Mouse (Mus musculus): ENCODE data around the gene Pde4b. TPM values are rescaled to one million over a fixed set of nuclear protein-coding genes. Genes with fewer than 3 reads are reported as not detected.

Gene Pde4b
- polyA plus RNA-seq, 1 experiment from 2014 or later, result 51.2 TPM

DNA sequence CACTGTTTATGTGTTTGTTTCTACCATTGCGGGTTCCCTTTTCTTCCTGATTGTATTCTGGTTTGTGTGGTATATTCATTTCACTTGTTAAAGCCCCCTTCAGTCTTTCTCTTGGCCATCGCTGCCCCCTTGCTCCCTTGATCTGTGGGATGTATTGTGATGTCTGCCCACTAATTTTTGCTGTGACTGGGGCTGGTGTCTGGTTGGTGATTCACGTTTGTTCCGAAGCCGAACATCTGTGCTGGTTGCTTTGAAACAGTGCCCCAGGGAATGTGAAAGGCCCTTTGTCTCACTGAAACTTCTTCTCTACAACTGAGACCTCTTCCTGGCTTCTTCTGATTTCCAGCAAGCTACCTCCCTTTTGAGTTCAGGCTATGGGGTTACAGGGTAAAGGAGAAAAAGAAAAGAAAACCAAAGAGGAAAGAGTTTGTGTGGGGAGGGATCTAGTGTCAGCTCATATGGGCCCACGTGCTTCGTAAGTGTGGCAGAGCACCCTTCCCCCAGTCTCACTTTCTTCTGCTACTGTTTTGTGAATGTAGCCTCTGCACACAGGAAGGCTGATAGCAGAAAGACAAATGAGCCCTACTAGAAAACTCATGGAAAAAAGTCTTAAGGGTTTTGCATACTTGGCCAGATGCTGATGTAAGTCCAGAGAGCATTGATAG, 396.1 kb downstream of the Pde4b start:
- H3K9ac ChIP-seq (replicated peaks; ENCODE audit: low read depth, low read length), result no peak overlapping the region
- H3K4me1 ChIP-seq (ENCODE audit: control insufficient read depth, insufficient read depth, low read length), result no peaks in the 10 kb centered on the region
- 23% methylated on average over 7 of the region's 7 CpGs for WGBS

DNA sequence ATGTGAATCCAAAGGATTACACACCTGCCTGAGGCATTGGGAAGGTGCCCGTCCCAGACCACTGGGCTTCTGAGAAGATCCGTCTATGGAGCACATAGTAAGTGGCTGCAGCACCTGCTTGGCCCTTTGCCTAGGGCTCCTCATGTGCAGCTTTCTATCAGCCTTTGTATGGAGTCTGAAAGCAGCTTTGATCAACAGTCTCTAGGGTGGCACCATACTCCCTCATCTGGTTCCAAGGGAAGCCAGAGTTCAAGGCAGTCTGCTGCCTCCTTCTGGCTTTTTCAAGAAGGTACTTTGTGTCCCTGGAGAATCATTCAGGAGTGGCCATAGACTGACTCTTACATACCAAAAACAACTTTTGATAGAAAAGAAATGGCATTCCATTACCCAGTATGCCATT, 397.4 kb downstream of the Pde4b start:
- Histone ChIP-seq H3K4me1 (ENCODE audit: control insufficient read depth, insufficient read depth, low read length) (no peaks in the 10 kb centered on the region), H3K27ac (ENCODE audit: low read depth, low read length) (no peak overlapping the region), H3K9me3 (ENCODE audit: control insufficient read depth, low read length) (no peaks in the 10 kb centered on the region), H3K36me3 (ENCODE audit: control insufficient read depth, insufficient read depth, low read length) (no peaks in the 10 kb centered on the region), H3K27me3 (ENCODE audit: control insufficient read depth, insufficient read depth, low read length) (no peaks in the 10 kb centered on the region), H3K9ac (replicated peaks; ENCODE audit: low read depth, low read length) (no peak overlapping the region), H3K4me2 (ENCODE audit: low read depth, low read length) (no peak overlapping the region), H3K4me3 (ENCODE audit: low read depth, low read length) (no peak overlapping the region)
- ATAC-seq (ENCODE audit: low read depth), result no peak
- 76% methylated on average over 2 of the region's 2 CpGs for WGBS

More for the DNA sequence above, 396.1 kb downstream of the Pde4b start:
- Histone ChIP-seq H3K27me3 (ENCODE audit: control insufficient read depth, insufficient read depth, low read length) (no peaks in the 10 kb centered on the region), H3K4me2 (ENCODE audit: low read depth, low read length) (no peak overlapping the region), H3K36me3 (ENCODE audit: control insufficient read depth, insufficient read depth, low read length) (no peaks in the 10 kb centered on the region), H3K4me3 (ENCODE audit: low read depth, low read length) (no peak overlapping the region), H3K27ac (ENCODE audit: low read depth, low read length) (no peak overlapping the region), H3K9me3 (ENCODE audit: control insufficient read depth, low read length) (no peaks in the 10 kb centered on the region)
- no peak for ATAC-seq (ENCODE audit: low read depth)

- 57% methylated on average over 4 of the region's 4 CpGs for WGBS
Measured at GRCm38 (mm10) chr4:102486134-102486920, 399.0 kb downstream of the Pde4b start.

GRCm38 (mm10) chr4:102486921-102487240, 399.5 kb downstream of the Pde4b start:
- no peak overlapping the region for H3K27ac ChIP-seq (ENCODE audit: low read depth, low read length)
- no peak overlapping the region for H3K9ac ChIP-seq (replicated peaks; ENCODE audit: low read depth, low read length)
- H3K4me1 ChIP-seq (ENCODE audit: control insufficient read depth, insufficient read depth, low read length), result no peaks in the 10 kb centered on the region
- no peak overlapping the region for H3K4me2 ChIP-seq (ENCODE audit: low read depth, low read length)
- H3K4me3 ChIP-seq (ENCODE audit: low read depth, low read length), result no peak overlapping the region
- no peaks in the 10 kb centered on the region for H3K9me3 ChIP-seq (ENCODE audit: control insufficient read depth, low read length)
- ATAC-seq (ENCODE audit: low read depth), result no peak
- no peaks in the 10 kb centered on the region for H3K36me3 ChIP-seq (ENCODE audit: control insufficient read depth, insufficient read depth, low read length)
- 87% methylated on average over 3 of the region's 3 CpGs for WGBS
- no peaks in the 10 kb centered on the region for H3K27me3 ChIP-seq (ENCODE audit: control insufficient read depth, insufficient read depth, low read length)

More at GRCm38 (mm10) chr4:102486134-102486920, 399.0 kb downstream of the Pde4b start:
- Histone ChIP-seq H3K9me3 (ENCODE audit: control insufficient read depth, low read length) (no peaks in the 10 kb centered on the region), H3K4me1 (ENCODE audit: control insufficient read depth, insufficient read depth, low read length) (no peaks in the 10 kb centered on the region), H3K4me3 (ENCODE audit: low read depth, low read length) (no peak overlapping the region), H3K4me2 (ENCODE audit: low read depth, low read length) (no peak overlapping the region), H3K9ac (replicated peaks; ENCODE audit: low read depth, low read length) (no peak overlapping the region), H3K36me3 (ENCODE audit: control insufficient read depth, insufficient read depth, low read length) (no peaks in the 10 kb centered on the region), H3K27me3 (ENCODE audit: control insufficient read depth, insufficient read depth, low read length) (no peaks in the 10 kb centered on the region), H3K27ac (ENCODE audit: low read depth, low read length) (no peak overlapping the region)
- no peak; the same call in 1 of the 2 replicates for ATAC-seq (ENCODE audit: low read depth)

DNA sequence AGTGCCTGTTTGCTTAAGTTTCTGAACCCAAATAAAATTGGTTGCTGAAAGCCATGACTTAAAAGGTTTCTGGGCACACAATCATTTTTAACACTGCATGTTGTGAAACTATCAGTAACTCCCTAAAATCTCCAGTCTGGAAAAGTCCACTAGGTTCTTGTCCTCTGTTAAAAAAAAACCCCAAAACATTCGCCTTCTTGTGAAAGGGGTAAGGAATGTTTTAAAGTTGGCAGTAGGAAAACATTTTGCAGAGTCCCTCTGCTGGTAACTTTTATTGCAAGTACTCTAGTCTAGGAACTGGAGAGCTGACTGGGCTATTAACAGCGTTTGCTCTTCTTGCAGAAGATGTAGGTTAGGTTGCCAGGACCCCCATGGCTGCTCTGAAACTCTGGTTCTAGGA, 400.7 kb downstream of the Pde4b start:
- Histone ChIP-seq H3K4me1 (ENCODE audit: control insufficient read depth, insufficient read depth, low read length) (no peaks in the 10 kb centered on the region), H3K9me3 (ENCODE audit: control insufficient read depth, low read length) (no peaks in the 10 kb centered on the region), H3K9ac (replicated peaks; ENCODE audit: low read depth, low read length) (no peak overlapping the region), H3K4me2 (ENCODE audit: low read depth, low read length) (no peak overlapping the region), H3K36me3 (ENCODE audit: control insufficient read depth, insufficient read depth, low read length) (no peaks in the 10 kb centered on the region), H3K27me3 (ENCODE audit: control insufficient read depth, insufficient read depth, low read length) (no peaks in the 10 kb centered on the region), H3K4me3 (ENCODE audit: low read depth, low read length) (no peak overlapping the region), H3K27ac (ENCODE audit: low read depth, low read length) (no peak overlapping the region)
- no peak for ATAC-seq (ENCODE audit: low read depth)
- 31% methylated on average over 2 of the region's 2 CpGs for WGBS

- no peaks in the 10 kb centered on the region for H3K4me1 ChIP-seq (ENCODE audit: control insufficient read depth, insufficient read depth, low read length)
- no peak for ATAC-seq (ENCODE audit: low read depth)
- H3K4me2 ChIP-seq (ENCODE audit: low read depth, low read length), result no peak overlapping the region
- 71% methylated on average over 11 of the region's 11 CpGs for WGBS
- H3K36me3 ChIP-seq (ENCODE audit: control insufficient read depth, insufficient read depth, low read length), result no peaks in the 10 kb centered on the region
- H3K27me3 ChIP-seq (ENCODE audit: control insufficient read depth, insufficient read depth, low read length), result no peaks in the 10 kb centered on the region
- H3K9me3 ChIP-seq (ENCODE audit: control insufficient read depth, low read length), result no peaks in the 10 kb centered on the region
- H3K4me3 ChIP-seq (ENCODE audit: low read depth, low read length), result no peak overlapping the region
- no peak overlapping the region for H3K9ac ChIP-seq (replicated peaks; ENCODE audit: low read depth, low read length)
- H3K27ac ChIP-seq (ENCODE audit: low read depth, low read length), result no peak overlapping the region
Measured at GRCm38 (mm10) chr4:102491468-102492123, 404.3 kb downstream of the Pde4b start.

DNA sequence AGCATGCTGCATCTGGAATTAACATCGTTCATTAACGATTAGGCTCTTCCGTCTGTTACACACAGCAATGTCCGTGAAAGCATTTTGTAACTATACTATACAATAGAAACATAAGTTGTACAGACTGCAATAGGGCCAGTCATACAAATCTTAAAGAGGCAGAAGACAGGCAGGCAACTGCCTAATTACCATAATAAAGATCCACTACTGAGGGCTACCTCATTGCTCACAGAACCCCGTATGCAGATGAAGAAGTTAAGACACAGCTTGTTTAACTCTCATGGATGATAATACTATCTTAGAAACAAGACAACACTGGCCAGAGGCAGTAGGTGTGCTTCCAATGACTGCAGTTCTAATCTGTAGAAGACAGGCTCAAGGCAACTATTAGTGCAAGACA, 405.6 kb downstream of the Pde4b start:
- Histone ChIP-seq H3K9ac (replicated peaks; ENCODE audit: low read depth, low read length) (no peak overlapping the region), H3K27ac (ENCODE audit: low read depth, low read length) (no peak overlapping the region), H3K9me3 (ENCODE audit: control insufficient read depth, low read length) (no peaks in the 10 kb centered on the region), H3K4me1 (ENCODE audit: control insufficient read depth, insufficient read depth, low read length) (no peaks in the 10 kb centered on the region), H3K4me2 (ENCODE audit: low read depth, low read length) (no peak overlapping the region), H3K4me3 (ENCODE audit: low read depth, low read length) (no peak overlapping the region), H3K36me3 (ENCODE audit: control insufficient read depth, insufficient read depth, low read length) (no peaks in the 10 kb centered on the region), H3K27me3 (ENCODE audit: control insufficient read depth, insufficient read depth, low read length) (no peaks in the 10 kb centered on the region)
- peak; percentile 26 for ATAC-seq (ENCODE audit: low read depth)
- WGBS, result 46% methylated on average over 5 of the region's 5 CpGs

DNA sequence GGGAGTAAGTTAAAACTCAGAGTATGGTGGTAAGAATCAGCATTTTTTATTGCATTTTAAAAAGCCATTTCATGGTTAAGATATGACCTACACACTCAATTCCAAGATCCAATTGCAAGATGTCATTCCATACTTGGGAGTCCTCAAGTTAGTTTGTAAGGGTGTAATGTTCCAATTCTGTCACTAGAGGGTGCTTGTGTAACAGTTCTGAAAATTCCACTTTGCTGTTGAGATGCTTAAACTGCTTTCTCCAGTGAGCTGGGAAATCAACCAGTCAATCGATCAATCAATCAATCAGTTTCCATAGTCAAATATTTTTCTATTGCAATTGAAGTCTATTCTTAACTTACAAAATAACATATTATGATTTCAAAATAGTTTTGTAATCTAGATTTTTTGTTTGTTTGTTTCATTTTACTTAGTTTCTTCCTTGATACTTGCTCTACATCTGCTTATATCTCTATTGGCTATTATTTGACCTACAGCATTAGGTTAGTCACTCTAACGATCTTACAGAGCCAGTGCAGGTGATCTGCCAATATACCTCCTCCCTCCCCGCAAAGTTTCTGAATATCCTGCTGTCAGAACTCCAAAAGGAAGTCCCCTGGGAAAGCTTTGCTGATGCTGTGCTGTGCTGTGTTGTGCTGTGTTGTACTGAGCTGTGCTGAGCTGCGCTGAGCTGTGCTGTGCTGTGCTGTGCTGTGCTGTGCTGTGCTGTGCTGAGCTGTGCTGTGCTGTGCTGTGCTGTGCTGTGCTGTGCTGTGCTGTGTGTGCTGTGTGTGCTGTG, 406.2 kb downstream of the Pde4b start:
- no peaks in the 10 kb centered on the region for H3K27me3 ChIP-seq (ENCODE audit: control insufficient read depth, insufficient read depth, low read length)
- ATAC-seq (ENCODE audit: low read depth), result peak; percentile 57; the same call in 1 of the 2 replicates
- no peaks in the 10 kb centered on the region for H3K9me3 ChIP-seq (ENCODE audit: control insufficient read depth, low read length)
- no peak overlapping the region for H3K4me3 ChIP-seq (ENCODE audit: low read depth, low read length)
- H3K27ac ChIP-seq (ENCODE audit: low read depth, low read length), result no peak overlapping the region
- no peaks in the 10 kb centered on the region for H3K4me1 ChIP-seq (ENCODE audit: control insufficient read depth, insufficient read depth, low read length)
- no peak overlapping the region for H3K4me2 ChIP-seq (ENCODE audit: low read depth, low read length)
- no peaks in the 10 kb centered on the region for H3K36me3 ChIP-seq (ENCODE audit: control insufficient read depth, insufficient read depth, low read length)
- 63% methylated on average over 4 of the region's 4 CpGs for WGBS
- H3K9ac ChIP-seq (replicated peaks; ENCODE audit: low read depth, low read length), result no peak overlapping the region

All from neural tube, embryonic 14.5 days (tissue).